Mouse (Mus musculus): ENCODE measurements around the gene Adgrd1. TPM values are rescaled to one million over a fixed set of nuclear protein-coding genes. Genes with fewer than 3 reads are reported as not detected.

Adgrd1 gene
- polyA plus RNA-seq, 1 experiment from 2014 or later, result 0.09 TPM

GRCm38 (mm10) chr5:129219178-129219760 lies 122.7 kb downstream of the Adgrd1 start:
- DNase-seq (ENCODE audit: low spot score), result no peak
- Histone ChIP-seq H3K9me3 (replicated peaks) (peaks cover 6% of the 10 kb centered on the region; the same call in 1 of the 2 replicates), H3K4me1 (peaks cover 30% of the 10 kb centered on the region), H3K4me3 (no peak overlapping the region), H3K27me3 (ENCODE audit: low read depth, poor library complexity, severe bottlenecking) (0 out of 2 replicates have a peak, but pooled peaks cover 7% of the 10 kb centered on the region), H3K36me3 (no peaks in the 10 kb centered on the region), H3K27ac (replicated peaks) (no peak overlapping the region)
- 90% methylated on average over 5 of the region's 5 CpGs for WGBS

GRCm38 (mm10) chr5:129225810-129226450 lies 129.4 kb downstream of the Adgrd1 start:
- H3K9me3 ChIP-seq (replicated peaks), result no peaks in the 10 kb centered on the region
- no peak for DNase-seq (ENCODE audit: low spot score)
- no peaks in the 10 kb centered on the region for H3K27me3 ChIP-seq (ENCODE audit: low read depth, poor library complexity, severe bottlenecking)
- 75% methylated on average over 33 of the region's 33 CpGs for WGBS
- H3K4me1 ChIP-seq, result peaks cover 14% of the 10 kb centered on the region
- H3K27ac ChIP-seq (replicated peaks), result 0 out of 2 replicates have a peak overlapping the region, but pooled peaks have one; percentile 33
- H3K36me3 ChIP-seq, result no peaks in the 10 kb centered on the region
- peak overlapping the region; percentile 16; the same call in 1 of the 2 replicates for H3K4me3 ChIP-seq

DNA sequence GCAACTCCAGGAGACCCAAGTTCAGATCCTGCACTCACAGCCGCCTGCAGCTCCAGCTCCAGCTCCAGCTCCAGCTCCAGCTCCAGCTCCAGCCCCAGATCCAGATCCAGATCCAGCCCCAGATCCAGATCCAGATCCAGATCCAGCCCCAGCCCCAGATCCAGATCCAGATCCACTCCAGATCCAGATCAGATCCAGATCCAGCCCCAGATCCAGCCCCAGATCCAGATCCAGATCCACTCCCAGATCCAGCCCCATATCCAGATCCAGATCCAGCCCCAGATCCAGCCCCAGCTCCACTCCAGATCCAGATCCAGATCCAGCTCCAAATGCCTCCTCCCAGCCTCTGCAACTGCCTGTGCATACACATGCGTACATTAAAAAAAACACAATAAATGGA lies 131.6 kb downstream of the Adgrd1 start:
- no peak for DNase-seq (ENCODE audit: low spot score)
- H3K27me3 ChIP-seq (ENCODE audit: low read depth, poor library complexity, severe bottlenecking), result no peaks in the 10 kb centered on the region
- H3K4me1 ChIP-seq, result peaks cover 14% of the 10 kb centered on the region
- no peaks in the 10 kb centered on the region for H3K9me3 ChIP-seq (replicated peaks)
- H3K4me3 ChIP-seq, result no peak overlapping the region
- H3K36me3 ChIP-seq, result no peaks in the 10 kb centered on the region
- no peak overlapping the region for H3K27ac ChIP-seq (replicated peaks)
- WGBS, result 90% methylated on average over 2 of the region's 2 CpGs

DNA sequence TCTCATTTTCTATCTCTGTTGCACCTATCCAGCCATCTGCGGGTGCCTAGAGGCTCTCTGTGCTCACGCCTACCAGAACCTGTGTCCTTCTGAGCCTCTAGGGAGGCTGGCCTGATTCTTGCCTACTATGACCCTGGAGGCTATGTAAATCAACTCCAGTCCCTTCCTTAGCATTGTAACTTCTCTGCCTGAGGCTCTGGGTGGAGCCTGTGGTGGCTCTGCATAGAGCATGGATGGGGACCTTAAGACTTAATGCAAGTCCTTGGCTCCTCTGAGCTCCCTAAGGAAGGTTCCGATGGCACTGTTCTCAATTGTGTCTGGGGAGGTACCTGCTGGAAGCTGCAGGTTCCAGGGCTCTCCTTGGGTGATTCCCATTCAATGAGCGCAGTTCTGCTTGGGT lies 136.8 kb downstream of the Adgrd1 start:
- Histone ChIP-seq H3K27ac (replicated peaks) (no peak overlapping the region), H3K4me1 (peaks cover 14% of the 10 kb centered on the region), H3K9me3 (replicated peaks) (no peaks in the 10 kb centered on the region), H3K4me3 (no peak overlapping the region), H3K36me3 (no peaks in the 10 kb centered on the region), H3K27me3 (ENCODE audit: low read depth, poor library complexity, severe bottlenecking) (no peaks in the 10 kb centered on the region)
- WGBS, result 92% methylated on average over 4 of the region's 4 CpGs
- no peak for DNase-seq (ENCODE audit: low spot score)

DNA sequence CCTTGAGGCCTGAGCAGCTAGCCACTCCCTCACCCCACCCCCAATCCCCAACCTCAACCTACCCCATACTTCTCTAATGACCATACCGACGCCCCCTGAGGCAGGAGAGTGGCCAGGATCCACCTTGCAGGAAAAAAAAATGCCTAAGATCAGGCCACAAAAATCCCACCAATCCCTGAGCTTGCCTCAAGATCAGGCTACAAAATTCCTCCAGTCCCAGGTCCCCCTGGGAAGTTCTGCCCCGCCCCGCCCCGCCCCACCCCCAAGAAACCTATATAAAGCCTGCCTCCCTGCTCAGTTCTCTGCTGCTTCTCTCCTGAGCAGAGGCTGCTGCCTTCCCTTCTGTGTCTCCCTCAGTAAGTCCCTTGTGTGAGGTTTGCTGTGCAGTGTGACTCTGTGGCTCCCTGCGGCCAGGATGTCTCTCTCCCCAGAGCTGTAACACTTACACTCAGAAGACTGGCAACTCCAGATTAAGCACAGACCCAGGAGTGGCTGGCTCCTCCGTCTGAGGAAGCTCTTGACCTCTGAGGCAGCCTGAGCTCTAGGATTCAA lies 137.4 kb downstream of the Adgrd1 start:
- H3K4me3 ChIP-seq, result no peak overlapping the region
- no peak overlapping the region for H3K27ac ChIP-seq (replicated peaks)
- H3K4me1 ChIP-seq, result peaks cover 14% of the 10 kb centered on the region
- no peaks in the 10 kb centered on the region for H3K27me3 ChIP-seq (ENCODE audit: low read depth, poor library complexity, severe bottlenecking)
- WGBS, result 88% methylated on average over 7 of the region's 7 CpGs
- DNase-seq (ENCODE audit: low spot score), result no peak
- no peaks in the 10 kb centered on the region for H3K9me3 ChIP-seq (replicated peaks)
- no peaks in the 10 kb centered on the region for H3K36me3 ChIP-seq

DNA sequence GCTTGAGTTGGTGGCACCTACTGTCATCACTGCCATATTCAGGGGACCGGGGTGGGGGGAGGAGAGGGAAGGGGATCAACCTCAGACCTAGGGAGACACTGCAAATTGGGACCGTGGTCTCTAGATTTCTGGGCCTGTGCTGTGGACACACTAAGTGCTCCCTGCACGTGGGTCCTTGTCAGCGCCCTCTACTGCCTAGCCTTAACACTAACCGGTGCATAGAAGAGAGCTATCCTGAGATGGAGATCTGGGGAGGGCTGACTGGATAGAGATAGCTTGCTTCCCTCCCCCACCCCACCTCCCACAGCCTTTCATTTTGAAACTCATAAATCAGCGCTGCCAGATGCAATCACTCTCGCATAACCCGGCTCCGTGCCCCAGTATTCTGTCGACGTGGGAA lies 139.8 kb downstream of the Adgrd1 start:
- 81% methylated on average over 11 of the region's 11 CpGs for WGBS
- Histone ChIP-seq H3K27me3 (ENCODE audit: low read depth, poor library complexity, severe bottlenecking) (no peaks in the 10 kb centered on the region), H3K36me3 (no peaks in the 10 kb centered on the region), H3K27ac (replicated peaks) (no peak overlapping the region), H3K9me3 (replicated peaks) (no peaks in the 10 kb centered on the region), H3K4me1 (peaks cover 4% of the 10 kb centered on the region; the same call in 1 of the 2 replicates), H3K4me3 (no peak overlapping the region)
- DNase-seq (ENCODE audit: low spot score), result no peak

- no peak overlapping the region for H3K27ac ChIP-seq (replicated peaks)
- WGBS, result 86% methylated on average over 11 of the region's 11 CpGs
- DNase-seq (ENCODE audit: low spot score), result no peak
Measured at GRCm38 (mm10) chr5:129241865-129242264, 145.3 kb downstream of the Adgrd1 start.

GRCm38 (mm10) chr5:129242265-129242664 lies 145.7 kb downstream of the Adgrd1 start:
- H3K27me3 ChIP-seq (ENCODE audit: low read depth, poor library complexity, severe bottlenecking), result no peaks in the 10 kb centered on the region
- peaks cover 14% of the 10 kb centered on the region for H3K4me1 ChIP-seq
- 57% methylated on average over 3 of the region's 3 CpGs for WGBS
- H3K9me3 ChIP-seq (replicated peaks), result no peaks in the 10 kb centered on the region
- no peak overlapping the region for H3K27ac ChIP-seq (replicated peaks)
- no peaks in the 10 kb centered on the region for H3K36me3 ChIP-seq
- no peak for DNase-seq (ENCODE audit: low spot score)
- H3K4me3 ChIP-seq, result no peak overlapping the region

More at GRCm38 (mm10) chr5:129241865-129242264, 145.3 kb downstream of the Adgrd1 start:
- Histone ChIP-seq H3K27me3 (ENCODE audit: low read depth, poor library complexity, severe bottlenecking) (no peaks in the 10 kb centered on the region), H3K4me3 (no peak overlapping the region), H3K36me3 (no peaks in the 10 kb centered on the region), H3K9me3 (replicated peaks) (no peaks in the 10 kb centered on the region), H3K4me1 (peaks cover 14% of the 10 kb centered on the region)

- no peak for DNase-seq (ENCODE audit: low spot score)
- 66% methylated on average over 4 of the region's 4 CpGs for whole genome bisulfite sequencing
- Histone ChIP-seq H3K4me1 (peaks cover 14% of the 10 kb centered on the region), H3K27me3 (ENCODE audit: low read depth, poor library complexity, severe bottlenecking) (no peaks in the 10 kb centered on the region), H3K36me3 (no peaks in the 10 kb centered on the region), H3K27ac (replicated peaks) (no peak overlapping the region), H3K9me3 (replicated peaks) (no peaks in the 10 kb centered on the region), H3K4me3 (no peak overlapping the region)
Measured at GRCm38 (mm10) chr5:129243120-129243519, 146.6 kb downstream of the Adgrd1 start.

- H3K27me3 ChIP-seq (ENCODE audit: low read depth, poor library complexity, severe bottlenecking), result no peaks in the 10 kb centered on the region
- H3K9me3 ChIP-seq (replicated peaks), result no peaks in the 10 kb centered on the region
- no peak overlapping the region for H3K4me3 ChIP-seq
- 65% methylated on average over 5 of the region's 5 CpGs for WGBS
- H3K27ac ChIP-seq (replicated peaks), result 0 out of 2 replicates have a peak overlapping the region, but pooled peaks have one; percentile 7
- H3K36me3 ChIP-seq, result no peaks in the 10 kb centered on the region
- no peak for DNase-seq (ENCODE audit: low spot score)
- H3K4me1 ChIP-seq, result peaks cover 14% of the 10 kb centered on the region
Measured at GRCm38 (mm10) chr5:129244392-129244791, 147.8 kb downstream of the Adgrd1 start.

- Histone ChIP-seq H3K4me1 (peaks cover 13% of the 10 kb centered on the region), H3K4me3 (no peak overlapping the region), H3K36me3 (no peaks in the 10 kb centered on the region), H3K27me3 (ENCODE audit: low read depth, poor library complexity, severe bottlenecking) (no peaks in the 10 kb centered on the region), H3K9me3 (replicated peaks) (peaks cover 8% of the 10 kb centered on the region), H3K27ac (replicated peaks) (0 out of 2 replicates have a peak overlapping the region, but pooled peaks have one; percentile 18)
- 89% methylated on average over 8 of the region's 8 CpGs for WGBS
- no peak for DNase-seq (ENCODE audit: low spot score)
Measured at GRCm38 (mm10) chr5:129249080-129249479, 152.5 kb downstream of the Adgrd1 start.
